Mouse (Mus musculus): ENCODE results near the gene Evl.

DNA sequence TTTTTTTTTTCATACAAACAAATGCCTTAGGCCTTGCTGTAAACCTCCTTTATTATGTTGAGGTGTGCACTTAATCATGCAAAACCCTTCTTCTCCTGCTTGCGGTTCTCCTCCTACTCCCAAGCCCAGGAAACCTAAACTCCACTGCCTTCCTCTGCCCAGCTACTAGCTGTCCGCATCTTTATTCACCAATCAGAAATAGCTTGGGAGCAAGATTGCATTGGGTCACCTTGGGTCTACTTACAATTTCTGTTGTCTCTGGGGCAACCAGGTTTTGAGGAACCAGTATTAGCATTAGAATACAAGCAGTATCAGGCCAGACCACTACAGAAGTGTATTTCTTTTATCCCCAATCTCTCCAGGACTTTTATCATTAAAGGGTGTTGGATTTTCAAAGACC is 179.9 kb downstream of the Evl start:
- TF ChIP-seq CTCF (IDR thresholded peaks at IDR 0.05; ENCODE audit: borderline replicate concordance, insufficient read depth, low read length) (no peak), POLR2A (IDR thresholded peaks at IDR 0.05; ENCODE audit: low read depth, low read length) (no peak)
